ENCODE assay signal across 11 mouse cellular contexts in genomic region chr15:98796803-98797595, GRCm38 (mm10). TPM values are rescaled to one million over a fixed set of nuclear protein-coding genes. Genes with fewer than 3 reads are reported as not detected.
DNase-seq lines count a peak whose midpoint lies in the region; ATAC-seq lines count a peak whose summit lies in the region.
"Had no signal": no experiment of that assay in that cellular context is flagged by ENCODE, and none has a peak within 500 bp of the region (broad histone marks: within the 10 kb centered on the region; RNA-seq: fewer than 3 reads in every experiment).

No protein-coding gene starts in this region.

- H3K9me3 ChIP-seq in heart, embryonic 15.5 days (replicated peaks), result no peaks in the 10 kb centered on the region
- H3K9me3 ChIP-seq in embryonic facial prominence, embryonic 10.5 days, result no peaks in the 10 kb centered on the region
- no peaks in the 10 kb centered on the region for H3K9me3 ChIP-seq in hindbrain, embryonic 11.5 days (ENCODE audit: control insufficient read depth, low read length)
- H3K9me3 ChIP-seq in midbrain, embryonic 15.5 days, result no peaks in the 10 kb centered on the region
- no peaks in the 10 kb centered on the region for H3K9me3 ChIP-seq in kidney, embryonic 15.5 days (replicated peaks)
- H3K9me3 ChIP-seq: lung, embryonic 15.5 days had no signal

- peak overlapping the region; percentile 29 for H3K4me3 ChIP-seq in heart, embryonic 15.5 days
- 0 out of 2 replicates have a peak overlapping the region, but pooled peaks have one; percentile 11 for H3K4me3 ChIP-seq in embryonic facial prominence, embryonic 10.5 days
- H3K4me3 ChIP-seq in hindbrain, embryonic 11.5 days (ENCODE audit: low read depth, low read length), result no peak overlapping the region
- H3K4me3 ChIP-seq in midbrain, embryonic 15.5 days, result no peak overlapping the region
- no peak overlapping the region for H3K4me3 ChIP-seq in kidney, embryonic 15.5 days (replicated peaks)
- H3K4me3 ChIP-seq: lung, embryonic 15.5 days had no signal

- no peaks in the 10 kb centered on the region for H3K36me3 ChIP-seq in heart, embryonic 15.5 days
- H3K36me3 ChIP-seq in embryonic facial prominence, embryonic 10.5 days (replicated peaks), result no peaks in the 10 kb centered on the region
- H3K36me3 ChIP-seq in hindbrain, embryonic 11.5 days (ENCODE audit: control insufficient read depth, insufficient read depth, low read length), result no peaks in the 10 kb centered on the region
- H3K36me3 ChIP-seq in midbrain, embryonic 15.5 days (replicated peaks), result no peaks in the 10 kb centered on the region
- no peaks in the 10 kb centered on the region for H3K36me3 ChIP-seq in kidney, embryonic 15.5 days
- H3K36me3 ChIP-seq: lung, embryonic 15.5 days had no signal

- H3K4me1 ChIP-seq in heart, embryonic 15.5 days (replicated peaks), result peaks cover 36% of the 10 kb centered on the region
- H3K4me1 ChIP-seq in embryonic facial prominence, embryonic 10.5 days, result peaks cover 43% of the 10 kb centered on the region
- peaks cover 22% of the 10 kb centered on the region for H3K4me1 ChIP-seq in hindbrain, embryonic 11.5 days (replicated peaks; ENCODE audit: control insufficient read depth, insufficient read depth, low read length)
- peaks cover 35% of the 10 kb centered on the region; the same call in 1 of the 2 replicates for H3K4me1 ChIP-seq in midbrain, embryonic 15.5 days
- peaks cover 25% of the 10 kb centered on the region for H3K4me1 ChIP-seq in kidney, embryonic 15.5 days

- no peak overlapping the region for H3K27ac ChIP-seq in heart, embryonic 15.5 days
- no peak overlapping the region for H3K27ac ChIP-seq in embryonic facial prominence, embryonic 10.5 days (replicated peaks)
- H3K27ac ChIP-seq in hindbrain, embryonic 11.5 days (ENCODE audit: low read depth, low read length), result no peak overlapping the region
- no peak overlapping the region for H3K27ac ChIP-seq in midbrain, embryonic 15.5 days
- H3K27ac ChIP-seq in kidney, embryonic 15.5 days, result no peak overlapping the region
- H3K27ac ChIP-seq: lung, embryonic 15.5 days had no signal

- 7% methylated on average over 13 of the region's 13 CpGs for whole genome bisulfite sequencing in heart, embryonic 15.5 days
- 2% methylated on average over 13 of the region's 13 CpGs for WGBS in embryonic facial prominence, embryonic 10.5 days
- 5% methylated on average over 13 of the region's 13 CpGs for WGBS in hindbrain, embryonic 11.5 days
- 2% methylated on average over 13 of the region's 13 CpGs for WGBS in midbrain, embryonic 15.5 days
- WGBS in kidney, embryonic 15.5 days, result 4% methylated on average over 13 of the region's 13 CpGs

- no peak for DNase-seq in heart, adult 9 months (ENCODE audit: low spot score in 2 of 2)
- DNase-seq in embryonic facial prominence, embryonic 10.5 days (ENCODE audit: low spot score), result peak; percentile 38
- DNase-seq in hindbrain, embryonic 11.5 days (ENCODE audit: low spot score), result peak; percentile 51
- no peak for DNase-seq in thymus, postnatal 25 days
- DNase-seq: cerebellum, adult 2 months; right cerebral cortex, adult 18-20 months had no signal

- peaks cover 99% of the 10 kb centered on the region for H3K27me3 ChIP-seq in heart, embryonic 15.5 days
- peaks cover 100% of the 10 kb centered on the region for H3K27me3 ChIP-seq in embryonic facial prominence, embryonic 10.5 days (replicated peaks; ENCODE audit: low read depth, poor library complexity, severe bottlenecking)
- peaks cover 91% of the 10 kb centered on the region for H3K27me3 ChIP-seq in hindbrain, embryonic 11.5 days (ENCODE audit: control insufficient read depth, insufficient read depth, low read length)
- H3K27me3 ChIP-seq in midbrain, embryonic 15.5 days (replicated peaks), result peaks cover 93% of the 10 kb centered on the region
- peaks cover 99% of the 10 kb centered on the region for H3K27me3 ChIP-seq in kidney, embryonic 15.5 days

- 0 out of 2 replicates have a peak overlapping the region, but pooled peaks have one; percentile 21 for H3K9ac ChIP-seq in heart, embryonic 15.5 days
- H3K9ac ChIP-seq in hindbrain, embryonic 11.5 days (ENCODE audit: low read depth, low read length), result no peak overlapping the region
- H3K9ac ChIP-seq in midbrain, embryonic 15.5 days, result no peak overlapping the region
- H3K9ac ChIP-seq in kidney, embryonic 15.5 days, result no peak overlapping the region
- H3K9ac ChIP-seq: lung, embryonic 15.5 days had no signal

- H3K4me2 ChIP-seq in heart, embryonic 15.5 days, result peak overlapping the region; percentile 51
- no peak overlapping the region for H3K4me2 ChIP-seq in hindbrain, embryonic 11.5 days (replicated peaks; ENCODE audit: low read depth, low read length)
- no peak overlapping the region for H3K4me2 ChIP-seq in midbrain, embryonic 15.5 days
- H3K4me2 ChIP-seq in kidney, embryonic 15.5 days, result no peak overlapping the region
- H3K4me2 ChIP-seq: lung, embryonic 15.5 days had no signal

- peak; percentile 24 for ATAC-seq in heart, embryonic 15.5 days (replicated peaks; ENCODE audit: insufficient number of reproducible peaks, insufficient read depth, low FRiP score, low read depth)
- no peak for ATAC-seq in hindbrain, embryonic 11.5 days (ENCODE audit: low FRiP score)
- peak; percentile 48; the same call in 1 of the 2 replicates for ATAC-seq in midbrain, embryonic 15.5 days (replicated peaks)
- no peak; the same call in 1 of the 2 replicates for ATAC-seq in kidney, embryonic 15.5 days (replicated peaks; ENCODE audit: low FRiP score)

RNA-seq across cellular contexts. Expression of gene Wnt1, which starts 7.3 kb away (rescaled TPM):
- not detected in 2 replicates for polyA plus RNA-seq in heart, embryonic 15.5 days (2015; fragmentation: Nextera tagmentation; extraction: Ambion mirVana)
- 1.0 and 1.5 TPM in 2 replicates for polyA plus RNA-seq in embryonic facial prominence, embryonic 10.5 days (2016; fragmentation: Nextera tagmentation; extraction: Ambion mirVana)
- polyA plus RNA-seq in hindbrain, embryonic 11.5 days (2014; fragmentation: Nextera tagmentation; extraction: Ambion mirVana), result 8.0 and 9.5 TPM in 2 replicates
- 2.0 and 2.9 TPM in 2 replicates for polyA plus RNA-seq in midbrain, embryonic 15.5 days (2015; fragmentation: Nextera tagmentation; extraction: Ambion mirVana)
- polyA plus RNA-seq in kidney, embryonic 15.5 days (2015; fragmentation: Nextera tagmentation; extraction: Ambion mirVana), result 0.06 TPM in 1 of 2 replicates, not detected in the other
- polyA plus RNA-seq: cerebellum, adult 2 months; gonadal fat pad, adult 2 months; lung, embryonic 15.5 days had no signal

RNA-seq across cellular contexts. Expression of gene Ddn, which starts 12.3 kb away (rescaled TPM):
- 0.32 and 0.66 TPM in 2 replicates for polyA plus RNA-seq in heart, embryonic 15.5 days (2015; fragmentation: Nextera tagmentation; extraction: Ambion mirVana)
- polyA plus RNA-seq in embryonic facial prominence, embryonic 10.5 days (2016; fragmentation: Nextera tagmentation; extraction: Ambion mirVana), result not detected in 2 replicates
- 0.35 and 0.60 TPM in 2 replicates for polyA plus RNA-seq in hindbrain, embryonic 11.5 days (2014; fragmentation: Nextera tagmentation; extraction: Ambion mirVana)
- polyA plus RNA-seq in midbrain, embryonic 15.5 days (2015; fragmentation: Nextera tagmentation; extraction: Ambion mirVana), result 0.52 and 0.81 TPM in 2 replicates
- 2.9 and 3.2 TPM in 2 replicates for polyA plus RNA-seq in kidney, embryonic 15.5 days (2015; fragmentation: Nextera tagmentation; extraction: Ambion mirVana)

RNA-seq across cellular contexts. Expression of gene Wnt10b, which starts 19.0 kb away (rescaled TPM):
- 0.46 TPM in 1 of 2 replicates, not detected in the other for polyA plus RNA-seq in heart, embryonic 15.5 days (2015; fragmentation: Nextera tagmentation; extraction: Ambion mirVana)
- 0.34 and 0.40 TPM in 2 replicates for polyA plus RNA-seq in embryonic facial prominence, embryonic 10.5 days (2016; fragmentation: Nextera tagmentation; extraction: Ambion mirVana)
- 0.54 and 0.57 TPM in 2 replicates for polyA plus RNA-seq in hindbrain, embryonic 11.5 days (2014; fragmentation: Nextera tagmentation; extraction: Ambion mirVana)
- polyA plus RNA-seq in midbrain, embryonic 15.5 days (2015; fragmentation: Nextera tagmentation; extraction: Ambion mirVana), result 0.17 TPM in 1 of 2 replicates, not detected in the other
- polyA plus RNA-seq in kidney, embryonic 15.5 days (2015; fragmentation: Nextera tagmentation; extraction: Ambion mirVana), result 0.12 and 0.31 TPM in 2 replicates

RNA-seq across cellular contexts. Expression of gene Arf3, which starts 34.0 kb away (rescaled TPM):
- 29.5 and 41.5 TPM in 2 replicates for polyA plus RNA-seq in heart, embryonic 15.5 days (2015; fragmentation: Nextera tagmentation; extraction: Ambion mirVana)
- 41.6 and 43.1 TPM in 2 replicates for polyA plus RNA-seq in embryonic facial prominence, embryonic 10.5 days (2016; fragmentation: Nextera tagmentation; extraction: Ambion mirVana)
- polyA plus RNA-seq in hindbrain, embryonic 11.5 days (2014; fragmentation: Nextera tagmentation; extraction: Ambion mirVana), result 32.3 and 33.2 TPM in 2 replicates
- polyA plus RNA-seq in midbrain, embryonic 15.5 days (2015; fragmentation: Nextera tagmentation; extraction: Ambion mirVana), result 103 and 106 TPM in 2 replicates
- 51.9 and 55.6 TPM in 2 replicates for polyA plus RNA-seq in kidney, embryonic 15.5 days (2015; fragmentation: Nextera tagmentation; extraction: Ambion mirVana)

RNA-seq across cellular contexts. Expression of gene Prkag1, which starts 34.3 kb away (rescaled TPM):
- 93.5 and 100 TPM in 2 replicates for polyA plus RNA-seq in heart, embryonic 15.5 days (2015; fragmentation: Nextera tagmentation; extraction: Ambion mirVana)
- polyA plus RNA-seq in embryonic facial prominence, embryonic 10.5 days (2016; fragmentation: Nextera tagmentation; extraction: Ambion mirVana), result 83.5 and 85.3 TPM in 2 replicates
- polyA plus RNA-seq in hindbrain, embryonic 11.5 days (2014; fragmentation: Nextera tagmentation; extraction: Ambion mirVana), result 65.9 and 70.6 TPM in 2 replicates
- 72.7 and 84.7 TPM in 2 replicates for polyA plus RNA-seq in midbrain, embryonic 15.5 days (2015; fragmentation: Nextera tagmentation; extraction: Ambion mirVana)
- 98.5 and 100 TPM in 2 replicates for polyA plus RNA-seq in kidney, embryonic 15.5 days (2015; fragmentation: Nextera tagmentation; extraction: Ambion mirVana)

Comparison
In these comparisons a context has a peak if more than half of its experiments do, and no peak if none do; other contexts are left out.
1. ATAC-seq: peak in heart, embryonic 15.5 days (single experiment) and midbrain, embryonic 15.5 days (single experiment); none in hindbrain, embryonic 11.5 days (single experiment) and kidney, embryonic 15.5 days (single experiment).
2. H3K4me3 ChIP-seq: peak in heart, embryonic 15.5 days (single experiment) and embryonic facial prominence, embryonic 10.5 days (single experiment); none in hindbrain, embryonic 11.5 days (single experiment), midbrain, embryonic 15.5 days (single experiment) and kidney, embryonic 15.5 days (single experiment).
3. DNase-seq: peak in embryonic facial prominence, embryonic 10.5 days (single experiment) and hindbrain, embryonic 11.5 days (single experiment); none in heart, adult 9 months (0 of 2) and thymus, postnatal 25 days (single experiment).